ENCODE assay signal across 14 mouse cellular contexts in the genomic region with DNA sequence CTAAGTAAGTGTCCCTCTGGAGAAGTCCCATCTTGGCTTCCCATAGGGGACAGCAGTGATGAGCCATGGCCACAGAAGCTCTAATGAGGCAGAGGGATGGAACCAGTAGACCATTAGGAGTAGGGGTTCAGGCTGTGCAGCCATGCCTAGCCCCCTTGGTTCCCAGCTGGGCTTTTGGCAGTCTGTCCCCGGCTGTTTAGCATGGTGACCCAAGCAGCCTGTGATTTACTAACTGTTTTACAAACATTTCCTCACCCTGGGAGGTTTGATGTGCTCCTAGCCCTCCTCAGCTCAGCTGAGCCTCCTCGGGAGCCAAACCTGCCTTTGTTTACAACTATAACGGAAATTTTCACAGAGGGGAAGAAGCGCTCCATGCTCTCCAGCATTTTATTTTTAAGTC.
DNase-seq lines count a peak whose midpoint lies in the region; ATAC-seq lines count a peak whose summit lies in the region.
"Had no signal": no experiment of that assay in that cellular context is flagged by ENCODE, and none has a peak within 500 bp of the region (broad histone marks: within the 10 kb centered on the region; RNA-seq: fewer than 3 reads in every experiment).

No protein-coding gene starts in this region.

- H3K9me3 ChIP-seq in kidney, embryonic 14.5 days (ENCODE audit: control insufficient read depth, low read length): no peaks in the 10 kb centered on the region
- no peaks in the 10 kb centered on the region for H3K9me3 ChIP-seq in embryonic facial prominence, embryonic 10.5 days
- no peaks in the 10 kb centered on the region for H3K9me3 ChIP-seq in midbrain, embryonic 16.5 days (replicated peaks; ENCODE audit: control insufficient read depth, low read length, poor library complexity, severe bottlenecking)
- H3K9me3 ChIP-seq: liver, embryonic 13.5 days had no signal

- peak; percentile 46; the same call in 1 of the 2 replicates for ATAC-seq in kidney, embryonic 14.5 days (ENCODE audit: low FRiP score, low TSS enrichment)
- no peak for ATAC-seq in midbrain, embryonic 16.5 days
- ATAC-seq: forebrain, postnatal 0 days had no signal

- no peak overlapping the region for H3K9ac ChIP-seq in kidney, embryonic 14.5 days (ENCODE audit: low read depth, low read length)
- no peak overlapping the region for H3K9ac ChIP-seq in midbrain, embryonic 16.5 days (ENCODE audit: low read depth, low read length)
- H3K9ac ChIP-seq: forebrain, postnatal 0 days; liver, embryonic 13.5 days had no signal

- H3K27ac ChIP-seq in kidney, embryonic 14.5 days (ENCODE audit: low read depth, low read length): peak overlapping the region; percentile 42; the same call in 1 of the 2 replicates
- H3K27ac ChIP-seq in embryonic facial prominence, embryonic 10.5 days (replicated peaks): peak overlapping the region; percentile 60; the same call in 1 of the 2 replicates
- H3K27ac ChIP-seq in midbrain, embryonic 16.5 days (ENCODE audit: low read length): no peak overlapping the region
- H3K27ac ChIP-seq: liver, embryonic 13.5 days had no signal

- no peaks in the 10 kb centered on the region for H3K36me3 ChIP-seq in kidney, embryonic 14.5 days (ENCODE audit: control insufficient read depth, insufficient read depth, low read length)
- no peaks in the 10 kb centered on the region for H3K36me3 ChIP-seq in embryonic facial prominence, embryonic 10.5 days (replicated peaks)
- H3K36me3 ChIP-seq in midbrain, embryonic 16.5 days (ENCODE audit: control insufficient read depth, insufficient read depth, low read length): no peaks in the 10 kb centered on the region
- H3K36me3 ChIP-seq: liver, embryonic 13.5 days had no signal

- 0 out of 2 replicates have a peak, but pooled peaks cover 3% of the 10 kb centered on the region for H3K27me3 ChIP-seq in kidney, embryonic 14.5 days (ENCODE audit: control insufficient read depth, insufficient read depth, low read length)
- peaks cover 16% of the 10 kb centered on the region; the same call in 1 of the 2 replicates for H3K27me3 ChIP-seq in embryonic facial prominence, embryonic 10.5 days (replicated peaks; ENCODE audit: low read depth, poor library complexity, severe bottlenecking)
- no peaks in the 10 kb centered on the region for H3K27me3 ChIP-seq in midbrain, embryonic 16.5 days (ENCODE audit: control insufficient read depth, insufficient read depth, low read depth, low read length)

- no peak overlapping the region for H3K4me2 ChIP-seq in kidney, embryonic 14.5 days (replicated peaks; ENCODE audit: low read depth, low read length)
- no peak overlapping the region for H3K4me2 ChIP-seq in midbrain, embryonic 16.5 days (ENCODE audit: low read length)
- H3K4me2 ChIP-seq: liver, embryonic 13.5 days had no signal

- peaks cover 18% of the 10 kb centered on the region for H3K4me1 ChIP-seq in kidney, embryonic 14.5 days (ENCODE audit: control insufficient read depth, insufficient read depth, low read length)
- H3K4me1 ChIP-seq in embryonic facial prominence, embryonic 10.5 days: peaks cover 75% of the 10 kb centered on the region
- peaks cover 6% of the 10 kb centered on the region for H3K4me1 ChIP-seq in midbrain, embryonic 16.5 days (ENCODE audit: control insufficient read depth, insufficient read depth, low read length)

- WGBS in kidney, embryonic 14.5 days: 21% methylated on average over 4 of the region's 4 CpGs
- 44% methylated on average over 4 of the region's 4 CpGs for WGBS in embryonic facial prominence, embryonic 10.5 days
- 39% methylated on average over 4 of the region's 4 CpGs for WGBS in midbrain, embryonic 16.5 days

- H3K4me3 ChIP-seq in kidney, embryonic 14.5 days (ENCODE audit: low read length): no peak overlapping the region
- H3K4me3 ChIP-seq in embryonic facial prominence, embryonic 10.5 days: no peak overlapping the region
- H3K4me3 ChIP-seq in midbrain, embryonic 16.5 days (ENCODE audit: low read depth, low read length): no peak overlapping the region
- H3K4me3 ChIP-seq: liver, embryonic 13.5 days had no signal

- DNase-seq in kidney, adult 18-20 months: no peak
- no peak for DNase-seq in embryonic facial prominence, embryonic 10.5 days (ENCODE audit: low spot score)
- DNase-seq in forelimb bud, embryonic 11.5 days (ENCODE audit: low read depth, low spot score): peak; percentile 33
- peak; percentile 81 for DNase-seq in lung, postnatal 10 days
- DNase-seq in B cell, adult 2 months: no peak
- DNase-seq: adrenal gland, adult 8-10 months; cerebellum, postnatal 25 days; forebrain, postnatal 0 days; heart, postnatal 14 days; liver, embryonic 13.5 days; spleen, adult 18-20 months; thymus, adult 2 months had no signal

Comparison
In these comparisons a context has a peak if more than half of its experiments do, and no peak if none do; other contexts are left out.
1. DNase-seq: peak in forelimb bud, embryonic 11.5 days (single experiment) and lung, postnatal 10 days (single experiment); none in kidney, adult 18-20 months (single experiment), embryonic facial prominence, embryonic 10.5 days (single experiment) and B cell, adult 2 months (0 of 2).